Mouse (Mus musculus) hindbrain, postnatal 0 days (tissue): ENCODE measurements around the gene Nectin2. TPM values are rescaled to one million over a fixed set of nuclear protein-coding genes. Genes with fewer than 3 reads are reported as not detected.
"Not testable (repeated sequence)": the region's sequence is repeated elsewhere in the genome, so short reads cannot be mapped to it uniquely, and the experiment has no call there.

Experiments
- ATAC-seq: fragments of 200-750 bp; cut with Nextera tagmentation; 2 replicates; pipeline ENCODE4 v1.8.0; 2017; ENCODE audit warnings: mild to moderate bottlenecking, moderate TSS enrichment, moderate library complexity
- DNase-seq: peaks from one replicate; pipeline ENCODE4 v3.0.0-alpha.2; 2015; ENCODE audit warnings: low spot score
- H3K27ac ChIP-seq: fragments of 300-500 bp; sonication (generic); 2 replicates; pipeline ENCODE4 v1.5.1; 2014; ENCODE audit warnings: mild to moderate bottlenecking
- H3K27me3 ChIP-seq: fragments of 300-500 bp; sonication (generic); 2 replicates; pipeline ENCODE4 v1.6.1; 2014; ENCODE audit warnings: low read length, mixed read lengths; ENCODE audit not compliant: insufficient read depth
- H3K36me3 ChIP-seq: fragments of 300-500 bp; sonication (generic); 2 replicates; pipeline ENCODE4 v1.6.1; 2014; ENCODE audit warnings: low read length, mixed read lengths; ENCODE audit not compliant: insufficient read depth
- H3K4me1 ChIP-seq: fragments of 300-500 bp; sonication (generic); 2 replicates; pipeline ENCODE4 v1.6.1; 2014; ENCODE audit warnings: antibody characterized with exemption, low read length, mixed read lengths; ENCODE audit not compliant: insufficient read depth
- H3K4me2 ChIP-seq: fragments of 300-500 bp; sonication (generic); 2 replicates; pipeline ENCODE4 v1.6.1; 2014; ENCODE audit warnings: low read depth, mild to moderate bottlenecking, low read length, moderate library complexity, mixed read lengths
- H3K4me3 ChIP-seq: fragments of 300-500 bp; sonication (generic); 2 replicates; pipeline ENCODE4 v1.5.1; 2014; ENCODE audit warnings: low read length
- H3K9ac ChIP-seq: fragments of 300-500 bp; sonication (generic); replicated peaks from 2 replicates; pipeline ENCODE4 v1.6.1; 2014; ENCODE audit warnings: mild to moderate bottlenecking, low read length, moderate library complexity, mixed read lengths
- H3K9me3 ChIP-seq: fragments of 300-500 bp; sonication (generic); 2 replicates; pipeline ENCODE4 v1.6.1; 2016; ENCODE audit warnings: low read length, mixed read lengths
- CTCF ChIP-seq: IDR thresholded peaks from 2 replicates; pipeline ENCODE4 v1.5.1; 2016; ENCODE audit warnings: antibody characterized with exemption, control low read depth, low read depth
- WGBS: fragments of 180-500 bp; shearing (Covaris S2); extraction: QIAGEN DNeasy Blood & Tissue Kit; methylation state at CpG from one replicate; pipeline ENCODE4 v1.1.7; 2014; 5-methylcytosine and 5-hydroxymethylcytosine counted together
- polyA plus RNA-seq: library from polyadenylated mRNA; unstranded; fragments of >200 nt; fragmentation: Nextera tagmentation; extraction: Ambion mirVana; gene quantifications from 2 replicates; pipeline ENCODE4 v1.2.1, GENCODE M21; 2015
- total RNA-seq: library from RNA; depleted of rRNA; stranded (reverse); fragments of >200 nt; gene quantifications from 2 replicates; pipeline ENCODE4 v1.2.3, GENCODE M21; 2014

Gene Nectin2
- total and polyA plus RNA-seq, 2 experiments from 2014 or later = 57.5 to 76.5 TPM

DNA sequence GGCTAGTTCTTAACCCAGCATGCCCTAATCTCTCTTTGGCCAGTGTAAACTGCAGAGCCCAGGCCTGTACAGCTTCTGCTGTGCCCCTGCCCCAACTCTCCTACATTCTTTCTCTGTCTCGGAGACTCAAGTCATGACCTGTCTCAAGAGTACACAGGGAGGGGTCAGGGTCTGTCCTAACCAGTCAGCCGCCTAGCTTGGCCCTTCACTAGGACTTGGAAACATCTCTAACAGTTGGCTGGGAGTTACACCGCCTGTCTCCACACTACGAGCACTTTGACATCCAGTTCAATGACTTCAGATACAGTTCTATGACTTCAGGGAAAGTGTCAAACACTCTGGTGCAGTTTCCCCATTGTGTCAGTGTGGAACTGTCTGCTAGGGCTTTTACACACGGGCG, 58.8 kb downstream of the Nectin2 start:
- no peak overlapping the region for H3K4me2 ChIP-seq
- ATAC-seq (no peak), DNase-seq (no peak)
- no peaks in the 10 kb centered on the region for H3K27me3 ChIP-seq
- no peaks in the 10 kb centered on the region for H3K9me3 ChIP-seq
- no peak overlapping the region for H3K4me3 ChIP-seq
- no peaks in the 10 kb centered on the region for H3K36me3 ChIP-seq
- 0 out of 2 replicates have a peak overlapping the region, but pooled peaks have one; percentile 32 for H3K27ac ChIP-seq
- TF ChIP-seq CTCF = no peak
- H3K9ac ChIP-seq = no peak overlapping the region
- H3K4me1 ChIP-seq = no peaks in the 10 kb centered on the region
- WGBS = 77% methylated on average over 6 of the region's 6 CpGs

DNA sequence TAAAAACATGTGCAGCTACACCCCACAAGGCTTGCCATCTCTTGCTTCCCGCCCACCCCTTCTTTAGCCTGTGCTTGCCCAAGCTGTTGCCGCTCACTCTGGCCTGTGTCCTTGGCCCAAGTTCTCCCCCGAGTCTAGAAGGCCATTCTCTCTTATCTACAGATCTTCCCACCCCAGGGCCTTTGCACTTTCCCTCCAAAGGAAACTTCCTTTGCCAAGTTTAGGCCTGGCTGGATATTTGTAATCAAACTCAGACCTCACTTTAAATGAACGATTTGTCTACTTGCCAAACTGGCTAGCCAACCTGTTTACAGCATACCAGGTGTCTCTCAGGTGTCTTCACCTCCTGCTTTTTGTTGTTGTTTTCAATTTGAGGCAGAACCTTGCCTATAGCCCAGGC, 59.4 kb downstream of the Nectin2 start:
- 91% methylated on average over 4 of the region's 4 CpGs for WGBS
- Histone ChIP-seq H3K36me3 (no peaks in the 10 kb centered on the region), H3K27ac (no peak overlapping the region), H3K9ac (no peak overlapping the region), H3K4me3 (no peak overlapping the region), H3K27me3 (no peaks in the 10 kb centered on the region), H3K4me2 (no peak overlapping the region), H3K9me3 (no peaks in the 10 kb centered on the region), H3K4me1 (no peaks in the 10 kb centered on the region)
- ATAC-seq (no peak), DNase-seq (no peak)
- TF ChIP-seq CTCF = no peak

DNA sequence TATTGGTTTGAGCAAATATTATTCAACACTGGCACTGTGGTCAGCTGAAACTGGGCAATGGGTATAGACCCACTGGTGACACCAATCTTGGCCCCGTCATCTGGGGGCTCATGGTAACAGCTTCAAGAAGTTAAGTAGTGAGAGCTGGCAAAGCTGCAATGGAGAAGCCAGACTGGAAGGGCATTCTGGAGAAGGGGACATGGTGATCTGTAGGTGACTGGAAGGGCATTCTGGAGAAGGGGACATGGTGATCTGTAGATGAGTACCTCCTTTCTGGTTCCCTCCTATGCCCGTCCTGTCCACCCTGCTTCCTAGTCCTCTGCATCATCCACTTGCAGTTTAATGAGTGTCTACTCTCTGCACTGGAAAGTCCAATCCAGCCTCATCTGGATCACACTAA, 61.7 kb downstream of the Nectin2 start:
- no peak for TF ChIP-seq CTCF
- no peaks in the 10 kb centered on the region for H3K9me3 ChIP-seq
- no peak overlapping the region for H3K9ac ChIP-seq
- DNase-seq (no peak), ATAC-seq (no peak)
- H3K4me3 ChIP-seq = no peak overlapping the region
- no peaks in the 10 kb centered on the region for H3K27me3 ChIP-seq
- H3K4me2 ChIP-seq = no peak overlapping the region
- WGBS = 87% methylated on average over 2 of the region's 2 CpGs
- no peaks in the 10 kb centered on the region for H3K36me3 ChIP-seq
- no peaks in the 10 kb centered on the region for H3K4me1 ChIP-seq
- H3K27ac ChIP-seq = no peak overlapping the region

DNA sequence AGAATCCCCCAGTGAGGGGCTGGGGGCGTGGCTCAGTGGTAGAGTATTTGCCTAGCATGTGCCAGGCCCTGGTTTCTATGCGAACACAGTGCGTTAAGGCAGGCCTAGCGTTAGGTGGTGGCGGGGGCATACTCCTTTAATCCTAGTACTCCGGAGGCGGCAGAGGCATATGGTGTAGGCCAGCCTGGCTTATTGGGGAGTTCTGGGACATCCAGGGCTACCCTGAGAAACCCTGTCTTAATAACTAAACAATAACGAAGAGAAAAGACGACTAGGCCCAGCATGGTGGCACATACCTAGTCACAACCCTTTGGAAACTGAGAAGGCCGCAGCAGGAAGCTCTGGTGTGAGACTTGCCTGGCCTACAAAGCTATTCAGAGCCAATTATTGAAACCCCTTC, 62.2 kb downstream of the Nectin2 start:
- no peak for TF ChIP-seq CTCF
- no peak for DNase-seq
- ATAC-seq = no peak
- H3K27ac ChIP-seq = no peak overlapping the region
- H3K9ac ChIP-seq = no peak overlapping the region
- no peaks in the 10 kb centered on the region for H3K36me3 ChIP-seq
- WGBS = 89% methylated on average over 10 of the region's 10 CpGs
- no peak overlapping the region for H3K4me2 ChIP-seq
- H3K9me3 ChIP-seq = no peaks in the 10 kb centered on the region
- H3K4me3 ChIP-seq = no peak overlapping the region
- no peaks in the 10 kb centered on the region for H3K4me1 ChIP-seq
- no peaks in the 10 kb centered on the region for H3K27me3 ChIP-seq

DNA sequence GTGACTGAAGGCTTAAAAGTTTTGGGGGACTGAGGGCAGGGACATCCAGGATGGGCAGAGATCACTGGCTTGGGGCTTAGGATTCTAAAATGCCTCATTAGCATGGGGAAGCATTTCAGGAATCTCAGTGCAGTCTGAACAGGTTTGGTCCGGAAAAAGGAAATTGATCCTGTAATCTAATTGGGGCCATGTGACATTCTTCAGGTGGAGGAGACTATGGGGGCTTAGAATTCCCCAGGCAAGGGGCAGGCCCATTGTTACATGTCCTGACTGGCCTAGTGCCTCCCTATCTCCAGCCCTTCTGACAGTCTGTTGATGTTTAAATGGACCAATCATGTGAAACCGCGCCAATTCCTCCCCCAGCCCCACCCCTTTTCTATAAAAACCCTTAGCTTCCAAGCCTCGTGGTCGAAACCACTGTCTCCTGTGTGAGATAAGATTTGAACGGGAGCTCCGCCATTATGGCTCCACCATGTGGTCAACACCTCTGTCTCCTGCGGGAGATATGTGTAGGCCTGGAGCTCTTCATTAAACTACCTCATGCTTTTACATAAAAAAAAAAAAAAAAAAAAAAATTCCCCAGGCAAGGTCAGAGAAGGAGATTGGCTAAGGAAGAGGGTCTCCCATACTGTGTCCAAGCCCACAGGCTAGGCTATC, 63.2 kb downstream of the Nectin2 start:
- not testable (repeated sequence) for H3K9me3 ChIP-seq, H3K4me3 ChIP-seq, ATAC-seq, DNase-seq, H3K4me2 ChIP-seq, H3K27ac ChIP-seq, H3K4me1 ChIP-seq, H3K36me3 ChIP-seq, H3K27me3 ChIP-seq, H3K9ac ChIP-seq
- WGBS = 81% methylated on average over 8 of the region's 8 CpGs

DNA sequence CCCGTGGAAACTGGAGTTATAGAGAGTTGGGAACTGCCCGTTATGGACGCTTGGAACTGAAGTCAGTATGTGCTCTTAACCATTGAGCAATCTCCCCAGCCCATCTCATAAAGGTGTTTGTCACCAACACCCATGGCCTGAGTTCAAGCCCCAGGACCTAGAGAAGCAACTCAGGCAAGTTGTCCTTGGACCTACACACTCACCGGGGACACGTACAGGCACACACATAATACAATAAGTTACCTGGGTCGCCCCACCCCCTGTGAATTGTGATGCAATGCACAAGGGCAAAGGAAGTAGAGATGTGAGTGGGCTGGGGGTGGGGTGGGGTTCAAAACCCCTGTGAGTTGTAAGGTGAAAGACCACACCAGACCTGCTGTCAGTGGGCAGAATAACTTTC, 63.8 kb downstream of the Nectin2 start:
- Histone ChIP-seq H3K4me3 (no peak overlapping the region), H3K4me2 (no peak overlapping the region), H3K27me3 (no peaks in the 10 kb centered on the region), H3K36me3 (no peaks in the 10 kb centered on the region), H3K9ac (no peak overlapping the region), H3K9me3 (no peaks in the 10 kb centered on the region), H3K4me1 (no peaks in the 10 kb centered on the region), H3K27ac (no peak overlapping the region)
- WGBS = 88% methylated on average over 6 of the region's 6 CpGs
- DNase-seq = no peak
- no peak for TF ChIP-seq CTCF
- ATAC-seq = no peak

DNA sequence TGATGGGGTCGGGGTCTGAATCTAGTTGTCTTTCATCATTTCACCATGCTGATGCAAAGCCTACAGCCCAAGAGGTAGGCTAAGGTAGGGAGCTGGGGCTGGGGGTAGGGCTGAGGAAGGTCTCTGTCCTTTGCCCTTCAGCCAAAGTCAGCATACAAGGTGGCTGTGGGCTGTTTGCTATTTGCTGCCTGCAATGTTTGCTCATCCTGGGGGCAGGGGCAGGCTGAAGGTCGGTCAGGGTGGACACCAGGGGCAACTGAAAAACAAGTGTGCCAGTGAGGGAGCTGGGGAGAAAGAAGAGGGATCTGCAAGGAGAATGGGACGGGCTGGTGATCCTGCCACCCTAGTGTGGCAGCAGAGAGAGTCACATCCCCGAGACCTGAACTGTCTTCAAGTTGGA, 64.9 kb downstream of the Nectin2 start:
- Histone ChIP-seq H3K4me1 (no peaks in the 10 kb centered on the region), H3K9ac (no peak overlapping the region), H3K4me3 (no peak overlapping the region), H3K27ac (no peak overlapping the region), H3K4me2 (no peak overlapping the region), H3K27me3 (no peaks in the 10 kb centered on the region), H3K36me3 (no peaks in the 10 kb centered on the region), H3K9me3 (no peaks in the 10 kb centered on the region)
- ATAC-seq = no peak
- DNase-seq = no peak
- no peak for TF ChIP-seq CTCF
- 71% methylated on average over 4 of the region's 4 CpGs for WGBS
